Mouse (Mus musculus): ENCODE measurements at regions not wholly inside any gene's neighbourhood (a gene's known extent, or its start where the extent isn't known, plus 50 kb on each side); places are given as distances from the start of the nearest gene placed in this dataset.

DNA sequence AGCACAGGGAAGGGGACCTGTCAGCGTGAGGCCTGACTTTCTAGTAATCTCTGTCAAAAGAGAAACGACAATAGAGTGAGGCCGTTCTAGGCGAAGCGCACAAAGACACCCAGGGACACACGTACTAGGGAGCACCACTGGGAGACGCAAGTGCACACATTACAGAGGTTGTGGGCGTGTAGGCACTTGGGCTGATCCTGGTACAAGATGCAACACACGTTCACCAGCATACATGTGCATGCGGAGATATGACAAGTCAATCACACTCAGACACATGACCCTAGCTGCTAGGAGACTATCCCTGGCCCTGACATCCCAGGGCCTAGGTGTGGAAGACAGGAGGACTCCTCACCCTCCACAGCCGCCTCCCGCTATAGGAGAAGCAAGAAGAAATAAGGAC lies 327.4 kb upstream of the Dio3 start:
- Histone ChIP-seq H3K27ac (no peak overlapping the region), H3K79me2 (replicated peaks; ENCODE audit: control insufficient read depth, insufficient read depth, low read length) (no peaks in the 10 kb centered on the region), H3K4me1 (ENCODE audit: control insufficient read depth, insufficient read depth, low read length) (no peaks in the 10 kb centered on the region), H3K27me3 (ENCODE audit: control insufficient read depth, insufficient read depth, low read length) (no peaks in the 10 kb centered on the region), H3K4me3 (no peak overlapping the region), H3K9ac (ENCODE audit: low read depth, low read length) (no peak overlapping the region), H3K36me3 (ENCODE audit: control insufficient read depth, insufficient read depth, low read length) (no peaks in the 10 kb centered on the region)
- intact Hi-C loops (cut with DNase I) = no loop called here
- 91% methylated on average over 12 of the region's 12 CpGs for WGBS
- no peak for DNase-seq
- no peak for TF ChIP-seq POLR2A (IDR thresholded peaks at IDR 0.05; ENCODE audit: insufficient read depth, low read depth, low read length)
- no peak for TF ChIP-seq CTCF (IDR thresholded peaks at IDR 0.05)
- TF ChIP-seq EP300 (IDR thresholded peaks at IDR 0.05; ENCODE audit: insufficient read depth, low read depth, low read length) = no peak

DNA sequence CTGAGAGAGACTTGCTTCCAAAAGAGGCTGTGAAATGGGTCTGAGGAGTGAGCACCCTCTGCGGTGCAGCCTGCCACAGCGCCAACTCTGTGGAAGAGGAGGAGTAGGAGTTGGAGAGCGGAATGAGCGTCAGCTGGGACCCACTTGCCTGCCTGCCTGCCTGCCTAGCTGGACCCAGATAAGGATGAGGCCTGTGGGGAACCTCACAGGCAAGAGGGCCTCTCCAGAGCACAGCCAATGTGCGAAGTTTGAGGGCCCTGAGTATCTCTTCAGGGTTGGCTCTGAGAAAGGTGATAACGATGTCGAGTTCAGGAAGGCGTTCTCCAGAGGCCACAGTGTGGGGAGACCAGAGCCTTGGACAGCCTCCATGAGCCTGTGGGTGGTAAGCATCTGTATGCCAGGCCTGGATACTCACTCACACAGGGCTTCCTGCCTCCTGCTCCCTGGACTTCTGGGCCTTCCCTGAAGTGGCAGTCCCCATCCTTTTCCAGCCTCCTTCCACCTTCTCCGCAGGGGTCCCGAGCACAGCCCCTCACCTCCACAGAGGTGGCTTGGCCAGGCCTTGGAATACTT lies 326.9 kb upstream of the Dio3 start:
- intact Hi-C loops (cut with DNase I) = no loop called here
- TF ChIP-seq CTCF (IDR thresholded peaks at IDR 0.05) (no peak), POLR2A (IDR thresholded peaks at IDR 0.05; ENCODE audit: insufficient read depth, low read depth, low read length) (no peak), EP300 (IDR thresholded peaks at IDR 0.05; ENCODE audit: insufficient read depth, low read depth, low read length) (no peak)
- WGBS = 58% methylated on average over 10 of the region's 10 CpGs
- DNase-seq = no peak
- no peaks in the 10 kb centered on the region for H3K27me3 ChIP-seq (ENCODE audit: control insufficient read depth, insufficient read depth, low read length)
- H3K4me1 ChIP-seq (ENCODE audit: control insufficient read depth, insufficient read depth, low read length) = no peaks in the 10 kb centered on the region
- H3K27ac ChIP-seq = no peak overlapping the region
- H3K36me3 ChIP-seq (ENCODE audit: control insufficient read depth, insufficient read depth, low read length) = no peaks in the 10 kb centered on the region
- H3K9ac ChIP-seq (ENCODE audit: low read depth, low read length) = no peak overlapping the region
- no peaks in the 10 kb centered on the region for H3K79me2 ChIP-seq (replicated peaks; ENCODE audit: control insufficient read depth, insufficient read depth, low read length)
- no peak overlapping the region for H3K4me3 ChIP-seq

DNA sequence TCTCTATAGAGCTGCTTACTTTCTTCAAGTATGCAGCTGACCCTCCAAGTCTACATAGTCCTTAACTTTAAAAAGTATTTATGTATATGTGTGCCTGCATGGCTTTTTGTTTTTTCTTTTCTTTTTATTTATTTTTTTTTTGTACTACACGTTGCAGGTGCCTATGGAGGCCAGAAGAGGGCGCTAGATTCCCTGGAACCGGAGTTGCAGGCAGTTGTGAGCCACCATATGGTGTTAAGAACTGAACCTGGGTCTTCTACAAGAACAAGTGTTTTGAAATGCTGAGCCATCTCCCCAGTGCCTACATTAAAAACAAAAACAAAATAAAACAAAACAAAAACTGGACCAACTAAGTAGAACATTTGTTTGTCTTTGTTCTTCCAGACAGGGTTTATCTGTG lies 325.9 kb upstream of the Dio3 start:
- no peak overlapping the region for H3K4me3 ChIP-seq

DNA sequence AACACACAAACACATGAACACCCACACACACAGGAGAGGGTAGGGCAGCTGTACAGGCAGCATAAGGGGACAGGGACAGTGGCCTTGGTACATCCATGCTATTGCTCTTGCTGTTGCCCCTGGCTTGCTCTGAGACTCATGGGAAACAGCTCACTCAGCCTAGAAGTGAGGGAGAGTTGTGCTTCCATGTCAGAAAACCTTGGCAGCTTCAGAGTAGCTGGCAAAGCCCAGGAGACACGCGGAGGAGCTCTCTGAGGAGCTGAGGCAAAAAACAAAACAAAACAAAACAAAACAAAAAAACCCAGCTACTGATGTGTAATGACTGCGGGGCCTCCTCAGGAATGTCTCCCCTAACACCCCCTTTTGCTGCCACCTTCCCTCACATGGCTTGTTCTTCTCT lies 321.6 kb upstream of the Dio3 start:
- 80% methylated on average over 3 of the region's 3 CpGs for WGBS
- H3K4me1 ChIP-seq (ENCODE audit: control insufficient read depth, insufficient read depth, low read length) = no peaks in the 10 kb centered on the region
- H3K36me3 ChIP-seq (ENCODE audit: control insufficient read depth, insufficient read depth, low read length) = no peaks in the 10 kb centered on the region
- H3K27ac ChIP-seq = no peak overlapping the region
- intact Hi-C loops (cut with DNase I) = no loop called here
- no peak for DNase-seq
- H3K9ac ChIP-seq (ENCODE audit: low read depth, low read length) = no peak overlapping the region
- TF ChIP-seq CTCF (IDR thresholded peaks at IDR 0.05) (no peak), EP300 (IDR thresholded peaks at IDR 0.05; ENCODE audit: insufficient read depth, low read depth, low read length) (no peak), POLR2A (IDR thresholded peaks at IDR 0.05; ENCODE audit: insufficient read depth, low read depth, low read length) (no peak)
- no peaks in the 10 kb centered on the region for H3K27me3 ChIP-seq (ENCODE audit: control insufficient read depth, insufficient read depth, low read length)
- H3K79me2 ChIP-seq (replicated peaks; ENCODE audit: control insufficient read depth, insufficient read depth, low read length) = no peaks in the 10 kb centered on the region
- no peak overlapping the region for H3K4me3 ChIP-seq

More for the DNA sequence above, 325.9 kb upstream of the Dio3 start:
- H3K27ac ChIP-seq = no peak overlapping the region
- H3K79me2 ChIP-seq (replicated peaks; ENCODE audit: control insufficient read depth, insufficient read depth, low read length) = no peaks in the 10 kb centered on the region
- no peaks in the 10 kb centered on the region for H3K36me3 ChIP-seq (ENCODE audit: control insufficient read depth, insufficient read depth, low read length)
- DNase-seq = no peak
- no peaks in the 10 kb centered on the region for H3K4me1 ChIP-seq (ENCODE audit: control insufficient read depth, insufficient read depth, low read length)
- no peak for TF ChIP-seq POLR2A (IDR thresholded peaks at IDR 0.05; ENCODE audit: insufficient read depth, low read depth, low read length)
- no peak for TF ChIP-seq EP300 (IDR thresholded peaks at IDR 0.05; ENCODE audit: insufficient read depth, low read depth, low read length)
- TF ChIP-seq CTCF (IDR thresholded peaks at IDR 0.05) = 0 out of 2 replicates have a peak, but pooled peaks have one; percentile 2
- intact Hi-C loops (cut with DNase I) = no loop called here
- H3K9ac ChIP-seq (ENCODE audit: low read depth, low read length) = no peak overlapping the region
- WGBS = 57% methylated on average over 3 of the region's 3 CpGs
- H3K27me3 ChIP-seq (ENCODE audit: control insufficient read depth, insufficient read depth, low read length) = no peaks in the 10 kb centered on the region

DNA sequence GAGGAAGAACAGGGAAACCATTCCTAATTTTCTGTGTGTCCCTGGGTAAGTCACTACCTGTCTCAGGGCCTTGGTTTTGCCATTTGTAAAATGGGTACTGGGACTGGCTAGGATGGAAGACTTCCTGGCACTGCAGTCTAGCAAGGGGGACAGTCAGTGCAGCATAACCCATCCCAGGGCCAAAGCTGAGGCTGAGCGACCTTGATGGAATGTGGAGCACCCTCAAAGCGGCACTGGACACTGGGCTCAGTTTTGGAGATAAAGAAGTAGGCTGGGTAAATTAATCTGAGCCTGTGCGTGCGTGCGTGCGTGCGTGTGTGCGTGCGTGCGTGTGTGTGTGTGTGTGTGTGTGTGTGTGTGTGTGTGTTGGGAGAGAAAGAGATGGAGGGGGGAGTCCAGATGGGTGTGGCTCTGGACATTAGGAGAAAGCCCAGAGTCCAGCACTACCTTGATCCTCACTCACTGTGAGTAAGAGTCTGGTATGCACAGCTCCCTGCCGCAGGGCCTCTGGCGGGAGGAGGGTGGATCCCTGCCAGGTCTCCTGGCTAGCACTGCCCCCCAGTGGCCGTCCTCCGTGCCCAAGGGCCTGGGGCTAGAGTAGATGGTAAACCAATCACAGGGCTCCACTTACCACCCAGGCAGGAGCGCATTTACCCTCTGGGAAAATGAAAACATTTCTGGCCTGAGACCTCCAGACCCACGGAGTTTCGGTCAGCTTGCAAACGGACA lies 320.3 kb upstream of the Dio3 start:
- intact Hi-C loops (cut with DNase I) = no loop called here
- Histone ChIP-seq H3K4me1 (ENCODE audit: control insufficient read depth, insufficient read depth, low read length) (no peaks in the 10 kb centered on the region), H3K27ac (no peak overlapping the region), H3K79me2 (replicated peaks; ENCODE audit: control insufficient read depth, insufficient read depth, low read length) (no peaks in the 10 kb centered on the region), H3K27me3 (ENCODE audit: control insufficient read depth, insufficient read depth, low read length) (no peaks in the 10 kb centered on the region), H3K36me3 (ENCODE audit: control insufficient read depth, insufficient read depth, low read length) (no peaks in the 10 kb centered on the region), H3K4me3 (no peak overlapping the region), H3K9ac (ENCODE audit: low read depth, low read length) (no peak overlapping the region)
- TF ChIP-seq CTCF (IDR thresholded peaks at IDR 0.05) = peak; percentile 64
- no peak for TF ChIP-seq POLR2A (IDR thresholded peaks at IDR 0.05; ENCODE audit: insufficient read depth, low read depth, low read length)
- WGBS = 45% methylated on average over 18 of the region's 18 CpGs
- DNase-seq = peak; percentile 31 to 56

DNA sequence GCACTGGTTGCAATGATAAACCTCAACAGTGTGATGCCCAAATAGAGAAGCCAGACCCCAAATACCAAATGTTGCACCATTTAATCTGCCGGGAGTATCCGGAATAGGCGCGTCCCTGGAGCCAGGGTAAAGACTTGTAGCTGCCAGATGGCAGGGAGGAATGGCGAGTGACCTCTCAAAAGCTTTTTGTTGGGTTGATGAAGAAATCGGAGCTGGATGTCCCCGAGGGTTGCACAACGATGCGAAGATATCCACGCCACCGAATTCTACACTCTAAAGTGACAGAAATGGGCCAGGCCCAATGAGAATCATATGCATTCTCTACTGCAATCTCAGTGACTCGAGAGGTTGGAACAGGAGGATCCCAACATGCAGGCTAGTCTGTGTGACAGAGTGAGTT lies 312.1 kb upstream of the Dio3 start:
- Histone ChIP-seq H3K79me2 (replicated peaks; ENCODE audit: control insufficient read depth, insufficient read depth, low read length) (no peaks in the 10 kb centered on the region), H3K4me3 (no peak overlapping the region), H3K27ac (no peak overlapping the region), H3K27me3 (ENCODE audit: control insufficient read depth, insufficient read depth, low read length) (0 out of 2 replicates have a peak, but pooled peaks cover 1% of the 10 kb centered on the region), H3K9ac (ENCODE audit: low read depth, low read length) (no peak overlapping the region), H3K4me1 (ENCODE audit: control insufficient read depth, insufficient read depth, low read length) (no peaks in the 10 kb centered on the region), H3K36me3 (ENCODE audit: control insufficient read depth, insufficient read depth, low read length) (no peaks in the 10 kb centered on the region)
- no peak for DNase-seq
- WGBS = 81% methylated on average over 12 of the region's 12 CpGs
- TF ChIP-seq CTCF (IDR thresholded peaks at IDR 0.05) (no peak), EP300 (IDR thresholded peaks at IDR 0.05; ENCODE audit: insufficient read depth, low read depth, low read length) (no peak), POLR2A (IDR thresholded peaks at IDR 0.05; ENCODE audit: insufficient read depth, low read depth, low read length) (no peak)
- intact Hi-C loops (cut with DNase I) = no loop called here
